Mouse (Mus musculus): ENCODE results near the gene Cdc34.

GRCm38 (mm10) chr10:79680606-79681495, 1.1 kb upstream of the Cdc34 start:
- TF ChIP-seq POLR2A (IDR thresholded peaks at IDR 0.05; ENCODE audit: borderline replicate concordance, insufficient read depth, low read length) (no peak), CTCF (IDR thresholded peaks at IDR 0.05; ENCODE audit: borderline replicate concordance, insufficient read depth, low read depth, low read length) (no peak)
